Comparison of ENCODE assay signal across 9 mouse cellular contexts in the genomic region with DNA sequence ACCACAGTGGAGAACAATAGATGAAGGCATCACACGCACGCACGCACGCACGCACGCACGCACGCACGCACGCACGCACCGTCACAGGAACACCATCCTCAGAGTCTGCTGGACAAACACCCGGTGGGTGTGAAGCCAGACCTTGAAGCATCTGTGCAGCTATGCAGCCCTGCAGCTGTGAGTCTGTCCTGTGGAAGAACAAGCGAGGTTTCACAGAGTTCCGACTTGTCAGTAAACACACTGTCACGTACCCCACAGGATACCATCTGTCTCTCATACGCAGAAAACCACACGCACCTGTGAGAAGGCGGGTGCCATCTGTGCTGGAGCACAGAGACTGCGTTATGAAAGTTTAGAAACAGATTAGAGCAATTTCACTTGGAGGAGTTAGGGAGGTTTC. TPM values are rescaled to one million over a fixed set of nuclear protein-coding genes. Genes with fewer than 3 reads are reported as not detected.
DNase-seq lines count a peak whose midpoint lies in the region; ATAC-seq and TF ChIP-seq lines count a peak whose summit lies in the region.
"Had no signal": no experiment of that assay in that cellular context is flagged by ENCODE, and none has a peak within 500 bp of the region (broad histone marks: within the 10 kb centered on the region; RNA-seq: fewer than 3 reads in every experiment).

No protein-coding gene starts in this region.

- H3K27me3 ChIP-seq in E14TG2a.4 (ENCODE audit: insufficient read depth, low read length): no peaks in the 10 kb centered on the region
- H3K27me3 ChIP-seq: megakaryocyte, embryonic 14.5 days had no signal

- H3K27ac ChIP-seq in layer of hippocampus, adult 2 months: peak overlapping the region; percentile 89

- no peaks in the 10 kb centered on the region for H3K36me3 ChIP-seq in E14TG2a.4 (ENCODE audit: insufficient read depth, low read length)

- no peaks in the 10 kb centered on the region for H3K9me3 ChIP-seq in E14TG2a.4 (ENCODE audit: low read length)
- H3K9me3 ChIP-seq: megakaryocyte, embryonic 14.5 days had no signal

- ATAC-seq in neutrophil, adult 5-6 weeks (ENCODE audit: extremely low read depth, insufficient number of reproducible peaks, low FRiP score, poor library complexity, severe bottlenecking): peak; percentile 82

- peaks cover 45% of the 10 kb centered on the region for H3K4me1 ChIP-seq in E14TG2a.4 (replicated peaks; ENCODE audit: low read depth, low read length)

- H3K4me3 ChIP-seq in E14TG2a.4 (replicated peaks; ENCODE audit: low read length): peak overlapping the region; percentile 23; the same call in 1 of the 2 replicates
- H3K4me3 ChIP-seq in layer of hippocampus, adult 2 months: no peak overlapping the region

- TF ChIP-seq CTCF in E14TG2a.4 (conservative IDR thresholded peaks at IDR 0.05; ENCODE audit: low read length): no peak
- no peak for TF ChIP-seq CTCF in layer of hippocampus, adult 2 months (conservative IDR thresholded peaks at IDR 0.05)

- peak; percentile 15 to 17 for DNase-seq in cerebellum, postnatal 10 days
- DNase-seq in cerebellum, adult 8-10 months: no peak
- DNase-seq in layer of hippocampus, adult 2 months (ENCODE audit: low spot score in 2 of 2): peak; percentile 84 to 88
- DNase-seq in urinary bladder, postnatal 10 days (ENCODE audit: low spot score): no peak
- no peak for DNase-seq in adrenal gland, adult 2 months
- no peak for DNase-seq in ovary, postnatal 14 days (ENCODE audit: low spot score)

RNA-seq across cellular contexts. Expression of gene B4galt1, which starts 22.0 kb away (rescaled TPM):
- 10 to 100 TPM in 1 of 2 experiments, 1 to 10 TPM in 1; 8.5 to 10.8 TPM for total RNA-seq in layer of hippocampus, adult 2 months (2021)
- 28.4 and 31.2 TPM in 2 replicates for total RNA-seq in neutrophil, adult 5-6 weeks (2017)
- 10 to 100 TPM; 53.0 to 67.7 TPM for total RNA-seq in adrenal gland, adult 2 months (2021)
- polyA plus RNA-seq in adrenal gland, adult 2 months (2012; rRNA removed): 166 and 197 TPM in 2 replicates

RNA-seq across cellular contexts. Expression of gene Spink4, which starts 44.0 kb away (rescaled TPM):
- total RNA-seq in layer of hippocampus, adult 2 months (2021): not detected
- total RNA-seq in neutrophil, adult 5-6 weeks (2017): not detected in 2 replicates
- total RNA-seq in adrenal gland, adult 2 months (2021): 100 to 1,000 TPM in 1 of 2 experiments, not detected in 1; 112 TPM
- polyA plus RNA-seq in adrenal gland, adult 2 months (2012; rRNA removed): 6.3 and 15.7 TPM in 2 replicates

Comparison
In these comparisons a context has a peak if more than half of its experiments do, and no peak if none do; other contexts are left out.
1. DNase-seq: peak in cerebellum, postnatal 10 days (2 of 2) and layer of hippocampus, adult 2 months (2 of 2); none in cerebellum, adult 8-10 months (single experiment), urinary bladder, postnatal 10 days (single experiment), adrenal gland, adult 2 months (single experiment) and ovary, postnatal 14 days (single experiment).